8 mouse cellular contexts compared by ENCODE assay signal in the genomic region with DNA sequence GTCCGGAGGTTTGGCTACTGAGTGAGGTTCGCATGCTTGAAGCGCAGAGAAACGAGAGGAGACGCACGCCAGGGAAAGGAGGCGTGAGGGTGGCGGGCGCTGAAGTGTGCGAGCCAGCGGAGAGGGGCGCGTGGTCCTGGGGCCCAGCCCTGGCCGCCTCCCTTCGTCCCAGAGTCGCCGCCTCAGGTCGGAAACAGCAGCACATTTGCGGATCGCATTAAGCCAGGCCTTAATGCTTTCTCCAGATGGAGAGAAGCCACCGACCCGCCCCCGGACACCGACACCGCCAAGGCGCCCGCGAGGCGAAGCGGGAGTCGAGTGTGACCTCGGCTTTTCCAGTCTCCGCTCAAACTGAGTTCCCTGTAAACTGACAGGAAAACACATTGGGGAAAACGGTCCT. TPM values are rescaled to one million over a fixed set of nuclear protein-coding genes. Genes with fewer than 3 reads are reported as not detected.
A peak's percentile ranks its signal among the peaks of the same experiment; 100 is the strongest.
DNase-seq lines count a peak whose midpoint lies in the region; ATAC-seq and TF ChIP-seq lines count a peak whose summit lies in the region.

No protein-coding gene starts in this region.

- peak overlapping the region; percentile 87 for H3K4me2 ChIP-seq in forebrain, embryonic 15.5 days (replicated peaks)
- peak overlapping the region; percentile 84 for H3K4me2 ChIP-seq in stomach, embryonic 16.5 days (ENCODE audit: low read depth, low read length)

- no peaks in the 10 kb centered on the region for H3K27me3 ChIP-seq in C2C12 (ENCODE audit: control insufficient read depth, insufficient read depth, insufficient read length)
- peaks cover 24% of the 10 kb centered on the region for H3K27me3 ChIP-seq in forebrain, embryonic 15.5 days
- H3K27me3 ChIP-seq in stomach, embryonic 16.5 days (ENCODE audit: control insufficient read depth, insufficient read depth, low read length) = peaks cover 47% of the 10 kb centered on the region

- peak overlapping the region; percentile 43 for H3ac ChIP-seq in C2C12 (ENCODE audit: control insufficient read depth, insufficient read length, low read depth)

- intact Hi-C loops in heart, postnatal 36 days (cut with DNase I) = loop anchor here (2.0 to 10.0 kb wide), 2 partner anchors 75 to 309 kb away; partner anchors contain the start of genes Efl1 and Saxo2

- peak overlapping the region; percentile 48 for H3K9ac ChIP-seq in forebrain, embryonic 15.5 days (replicated peaks)
- H3K9ac ChIP-seq in stomach, embryonic 16.5 days (ENCODE audit: low read length) = peak overlapping the region; percentile 60

- peak; percentile 30 for DNase-seq in adrenal gland, postnatal 25 days
- DNase-seq in adrenal gland, adult 2 months = no peak
- peak; percentile 74 to 77 for DNase-seq in heart, postnatal 36 days
- DNase-seq in lung, postnatal 14 days = peak; percentile 32
- no peak for DNase-seq in T-cell, adult 2 months (ENCODE audit: low spot score)

- peaks cover 2% of the 10 kb centered on the region for H3K79me3 ChIP-seq in C2C12 (ENCODE audit: low read depth)

- no peaks in the 10 kb centered on the region for H3K9me3 ChIP-seq in forebrain, embryonic 15.5 days
- H3K9me3 ChIP-seq in stomach, embryonic 16.5 days (replicated peaks; ENCODE audit: control insufficient read depth, low read length) = no peaks in the 10 kb centered on the region

- H3K4me1 ChIP-seq in forebrain, embryonic 15.5 days = peaks cover 28% of the 10 kb centered on the region
- peaks cover 9% of the 10 kb centered on the region for H3K4me1 ChIP-seq in stomach, embryonic 16.5 days (ENCODE audit: control insufficient read depth, insufficient read depth, low read length)

- under 1% methylated on average over 34 of the region's 34 CpGs for WGBS in forebrain, embryonic 15.5 days
- under 1% methylated on average over 34 of the region's 34 CpGs for WGBS in stomach, embryonic 16.5 days

- ATAC-seq in forebrain, embryonic 15.5 days (replicated peaks) = peak; percentile 24
- peak; percentile 41; the same call in 1 of the 2 replicates for ATAC-seq in stomach, embryonic 16.5 days (ENCODE audit: insufficient read depth, low FRiP score)

- H3K79me2 ChIP-seq in C2C12 (ENCODE audit: control insufficient read depth, insufficient read depth) = peaks cover 16% of the 10 kb centered on the region

- H3K4me3 ChIP-seq in C2C12 (ENCODE audit: insufficient read depth, poor library complexity, severe bottlenecking) = peak overlapping the region; percentile 31
- peak overlapping the region; percentile 57 for H3K4me3 ChIP-seq in forebrain, embryonic 15.5 days
- peak overlapping the region; percentile 52 for H3K4me3 ChIP-seq in stomach, embryonic 16.5 days (replicated peaks; ENCODE audit: low read length)

- no peak for TF ChIP-seq CTCF in C2C12 (IDR thresholded peaks at IDR 0.05; ENCODE audit: control insufficient read depth, insufficient read depth, insufficient read length)

- H3K27ac ChIP-seq in forebrain, embryonic 15.5 days (replicated peaks) = no peak overlapping the region
- no peak overlapping the region for H3K27ac ChIP-seq in stomach, embryonic 16.5 days (ENCODE audit: low read length)

- peaks cover 5% of the 10 kb centered on the region for H3K36me3 ChIP-seq in C2C12 (ENCODE audit: control insufficient read depth, insufficient read depth)
- H3K36me3 ChIP-seq in forebrain, embryonic 15.5 days = no peaks in the 10 kb centered on the region
- no peaks in the 10 kb centered on the region for H3K36me3 ChIP-seq in stomach, embryonic 16.5 days (ENCODE audit: control insufficient read depth, insufficient read depth, low read length)

TF ChIP-seq in C2C12, 6 proteins besides CTCF, POLR2A, EP300 and RAD21:
- TF ChIP-seq USF1 (IDR thresholded peaks at IDR 0.05; ENCODE audit: low read depth) (no peak), FOSL1 (IDR thresholded peaks at IDR 0.05; ENCODE audit: insufficient read depth, low read length, poor library complexity, severe bottlenecking) (no peak), MAX (IDR thresholded peaks at IDR 0.05) (no peak), CEBPB (IDR thresholded peaks at IDR 0.05; ENCODE audit: low read depth) (no peak), MYOD1 (IDR thresholded peaks at IDR 0.05; ENCODE audit: control insufficient read depth, insufficient read length, low read depth) (no peak), MYOG (IDR thresholded peaks at IDR 0.05; ENCODE audit: control insufficient read depth, extremely low read depth, insufficient read length) (no peak)

RNA-seq across cellular contexts. Expression of gene Adamtsl3, which starts 0.6 kb away (rescaled TPM):
- 1.9 and 2.7 TPM in 2 replicates for total RNA-seq in adrenal gland, postnatal 25 days (2021)
- total RNA-seq in adrenal gland, adult 2 months (2021) = 1 to 10 TPM; 1.4 to 2.3 TPM
- polyA plus RNA-seq in adrenal gland, adult 2 months (2012; rRNA removed) = 0.28 and 0.64 TPM in 2 replicates
- 5.1 TPM for polyA plus RNA-seq in C2C12 (2012; fragmentation: generic; extraction: Trizol)
- polyA plus RNA-seq in forebrain, embryonic 15.5 days (2015; fragmentation: Nextera tagmentation; extraction: Ambion mirVana) = 0.33 and 0.50 TPM in 2 replicates
- 1 to 10 TPM; 5.5 to 6.5 TPM for total RNA-seq in heart, postnatal 36 days (2021)
- 2.2 and 2.3 TPM in 2 replicates for polyA plus RNA-seq in stomach, embryonic 16.5 days (2015; fragmentation: Nextera tagmentation; extraction: Ambion mirVana)

Comparison
In these comparisons a context has a peak if more than half of its experiments do, and no peak if none do; other contexts are left out.
1. DNase-seq: peak in adrenal gland, postnatal 25 days (single experiment), heart, postnatal 36 days (2 of 2) and lung, postnatal 14 days (single experiment); none in adrenal gland, adult 2 months (single experiment) and T-cell, adult 2 months (single experiment).
2. Peak in every context shown above with its lines, with median percentiles within 50 percentile points of each other: H3K4me3 ChIP-seq.